Mouse (Mus musculus) urinary bladder, adult 18-20 months (tissue): ENCODE data around the gene Dot1l.

Source experiments
- DNase-seq, 2 experiments: peaks; one replicate each; pipeline ENCODE4 v3.0.0; 2022; ENCODE audit warnings: low spot score in 2 of 2, mixed read lengths in 2 of 2

Dot1l gene

DNA sequence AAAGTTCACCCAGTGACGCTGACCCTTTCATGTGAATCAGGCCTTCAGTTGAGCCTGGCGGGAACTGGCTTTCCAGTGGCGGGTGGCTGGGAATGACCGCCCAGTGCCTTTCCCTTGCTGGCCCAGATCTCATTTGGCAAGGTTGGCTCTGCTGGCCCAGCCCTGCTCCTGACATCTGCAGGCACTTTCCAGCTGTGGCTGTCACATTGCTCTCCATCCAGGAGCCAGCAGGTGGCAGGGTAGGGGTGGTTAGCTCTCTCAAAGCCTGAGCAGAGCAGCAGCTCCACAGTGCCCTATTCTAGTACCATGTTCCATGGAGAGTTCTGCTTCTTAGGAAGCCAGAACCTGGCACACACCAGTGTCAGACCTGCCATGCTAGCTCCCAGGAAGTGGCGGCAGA is 2.7 kb downstream of the Dot1l start:
- peak; percentile 61 to 68 for DNase-seq

DNA sequence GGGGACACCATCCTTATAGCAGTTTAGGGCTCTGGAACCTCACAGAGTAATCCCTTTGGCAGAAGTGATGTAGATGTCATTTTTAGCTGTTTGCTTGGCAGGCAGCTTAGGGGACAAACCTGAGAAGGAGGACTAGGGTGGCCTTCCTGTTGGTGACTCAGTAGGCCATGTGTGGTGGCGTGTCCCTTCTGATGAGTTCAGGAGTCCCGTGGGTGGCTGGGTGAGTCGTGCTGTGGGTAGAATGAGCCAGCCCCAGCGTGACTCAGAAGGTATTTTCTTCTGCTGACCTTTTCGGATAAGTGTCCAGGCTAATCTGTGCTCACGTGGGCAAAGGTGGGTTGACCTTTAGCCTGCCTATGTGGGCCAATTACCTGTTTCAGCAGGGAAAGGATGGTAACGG is 3.6 kb downstream of the Dot1l start:
- DNase-seq, result no peak

DNA sequence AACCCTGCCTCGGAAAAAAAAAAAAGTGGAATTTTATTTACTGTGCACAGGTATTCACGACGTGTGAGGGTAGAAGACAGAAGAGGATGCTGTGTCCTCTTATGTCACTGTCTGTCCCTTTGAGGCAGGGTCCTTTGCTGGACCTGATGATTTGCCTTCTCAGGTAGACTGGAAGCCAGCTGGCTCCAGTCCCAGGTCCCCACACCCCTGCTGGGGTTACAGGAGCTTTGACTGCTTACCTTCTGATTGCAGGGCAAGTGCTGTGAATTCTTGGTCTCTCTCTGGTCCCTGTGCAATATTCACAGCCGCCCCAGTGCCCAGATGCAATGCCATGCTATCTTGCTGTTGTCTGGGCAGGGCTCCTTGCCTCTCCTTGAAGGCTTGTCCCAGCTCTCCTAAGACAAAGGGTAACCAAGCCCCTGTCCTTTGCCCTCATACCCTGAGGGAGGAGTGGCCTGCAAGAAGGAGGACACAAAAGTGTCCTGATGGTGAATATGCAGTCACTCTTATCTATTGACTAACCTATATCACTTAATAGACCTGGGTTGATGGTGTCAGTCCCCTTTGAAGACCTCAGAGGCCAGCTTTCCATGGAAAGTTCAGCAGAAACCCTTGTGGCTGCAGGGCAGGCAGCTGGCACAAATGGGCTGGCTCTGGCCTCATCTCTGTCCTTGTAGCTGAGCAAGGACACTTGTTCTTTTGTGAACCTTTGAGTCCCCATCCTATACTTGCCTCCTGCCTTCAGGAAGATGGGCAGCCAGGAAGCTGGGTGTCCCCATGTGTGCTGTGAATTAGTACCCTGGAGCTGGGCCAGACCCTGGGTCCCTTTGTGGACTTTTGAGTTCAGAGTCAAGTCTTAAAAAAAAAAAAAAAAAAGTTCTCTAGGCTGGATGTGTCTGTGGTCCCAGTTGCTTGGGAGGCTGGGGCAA is 5.9 kb downstream of the Dot1l start:
- DNase-seq, result no peak

DNA sequence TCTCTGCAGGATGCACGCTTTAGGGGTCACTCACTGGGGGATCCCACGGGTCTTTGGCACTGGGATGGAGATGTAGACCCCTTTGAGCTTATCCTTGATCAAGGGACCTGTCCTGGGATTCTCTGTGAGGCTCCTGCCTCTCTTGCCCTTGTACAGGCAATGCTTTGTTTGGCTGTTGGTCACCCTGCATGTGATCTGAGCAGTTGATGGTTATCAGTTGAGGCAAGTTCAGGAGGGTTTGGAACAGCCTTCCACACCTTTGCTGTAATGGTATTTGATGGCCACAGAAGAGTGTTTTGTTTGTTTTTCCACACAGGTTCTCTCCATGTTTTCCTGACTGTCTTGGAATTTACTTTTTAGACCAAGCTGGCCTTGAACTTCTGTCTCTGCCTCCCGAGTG is 6.8 kb downstream of the Dot1l start:
- DNase-seq, result no peak

DNA sequence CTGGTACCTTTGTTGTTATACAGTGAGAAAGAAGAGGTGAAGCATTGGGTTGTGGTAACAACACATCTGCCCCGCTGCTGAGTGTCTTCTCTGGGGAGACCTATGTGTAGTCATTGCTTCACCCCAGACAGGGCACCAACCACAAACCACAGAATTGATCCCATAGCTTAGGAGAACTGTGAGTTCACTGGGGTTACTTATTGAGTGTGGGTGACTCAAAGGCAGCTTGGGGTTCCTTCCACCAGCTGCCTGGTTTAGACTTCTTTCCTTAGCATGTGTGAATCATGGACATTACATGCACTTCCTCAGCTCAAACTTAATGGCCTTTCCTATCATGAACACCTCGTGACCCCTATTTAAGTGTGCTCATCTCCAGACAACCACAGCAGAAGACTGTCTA is 8.5 kb downstream of the Dot1l start:
- DNase-seq, result no peak

DNA sequence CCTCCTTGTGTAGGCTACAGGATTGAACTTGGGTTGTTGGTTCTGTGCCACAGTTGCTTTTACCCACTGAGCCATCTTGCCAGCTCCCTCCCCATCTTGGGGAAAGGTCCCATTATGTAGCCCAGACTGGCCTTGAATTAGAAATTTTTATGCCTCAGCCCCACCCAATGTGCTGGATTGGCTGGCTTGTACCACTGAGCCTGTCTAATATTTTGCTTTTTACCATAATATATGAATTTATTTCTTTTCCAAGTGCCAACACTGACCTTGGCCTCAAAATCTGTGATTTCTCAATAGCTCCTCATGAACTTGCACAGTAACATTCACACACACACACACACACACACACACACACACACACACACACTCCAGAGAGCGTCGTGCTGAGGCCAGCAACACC is 10.7 kb downstream of the Dot1l start:
- no peak for DNase-seq

DNA sequence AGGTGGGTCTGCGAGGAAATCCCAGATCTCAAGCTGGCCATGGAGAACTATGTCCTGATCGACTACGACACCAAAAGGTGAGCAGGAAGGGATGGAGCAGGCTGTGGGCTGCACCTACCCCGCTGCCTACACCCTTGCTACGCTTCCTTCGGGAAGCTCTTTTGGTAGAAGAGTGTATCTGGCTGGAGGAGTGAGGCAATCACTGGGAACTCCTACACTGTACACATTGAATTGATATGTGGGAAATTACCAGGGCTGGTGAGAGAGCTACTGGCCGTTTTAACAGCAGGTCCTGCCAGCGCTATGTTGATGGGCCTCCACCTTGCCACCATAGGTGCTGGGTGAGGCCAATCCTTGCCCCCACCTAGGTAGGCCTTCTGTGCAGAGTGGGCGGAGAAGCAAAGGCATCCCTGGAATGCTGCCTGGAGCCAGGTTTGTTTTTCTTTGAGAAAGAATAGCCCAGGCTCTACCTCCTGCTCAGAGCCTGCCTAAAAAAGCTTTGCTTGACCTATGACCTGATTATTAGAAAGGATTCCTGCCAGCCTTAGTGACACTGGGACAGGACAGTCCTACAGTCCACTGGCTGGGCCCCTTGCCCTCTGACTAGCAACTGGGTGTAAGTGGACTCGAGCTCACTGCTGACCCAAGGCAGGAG is 11.3 kb downstream of the Dot1l start:
- no peak for DNase-seq

DNA sequence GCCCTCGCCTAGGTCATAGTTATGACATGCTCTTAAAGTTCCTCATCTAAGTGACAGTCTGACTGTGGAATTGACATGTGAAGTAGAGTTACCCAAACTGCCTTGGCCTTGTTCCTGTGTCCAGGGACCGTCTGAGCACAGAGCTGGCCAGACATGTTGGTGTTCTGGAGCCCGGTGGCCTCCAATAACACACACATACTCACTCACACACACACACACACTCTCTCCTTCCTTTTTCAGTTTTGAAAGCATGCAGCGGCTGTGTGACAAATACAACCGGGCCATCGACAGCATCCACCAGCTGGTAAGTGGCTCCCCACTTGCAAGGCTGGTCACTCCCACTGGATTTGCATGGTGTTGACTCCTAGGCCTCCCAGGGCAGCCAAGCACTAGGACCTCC is 13.4 kb downstream of the Dot1l start:
- no peak for DNase-seq

DNA sequence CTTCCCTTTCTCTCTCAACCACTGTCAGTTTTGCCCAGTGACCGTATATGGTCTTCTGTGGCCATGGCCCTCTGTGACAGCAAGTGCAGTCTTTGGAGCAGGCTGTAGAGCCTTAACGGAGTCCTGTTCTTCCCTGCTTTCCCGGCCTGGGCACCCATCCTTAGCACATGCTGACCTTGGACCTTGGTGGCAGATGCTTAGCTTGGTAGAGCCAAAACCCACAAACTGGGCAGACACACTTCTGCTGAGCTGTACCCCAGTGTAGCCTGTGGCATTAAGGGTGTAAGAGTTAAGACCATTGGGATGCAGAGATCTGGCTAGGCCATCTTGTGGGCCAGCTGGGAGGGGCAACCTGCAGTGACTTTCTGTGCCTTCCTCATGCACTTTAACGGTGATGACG is 18.8 kb downstream of the Dot1l start:
- DNase-seq, result no peak

DNA sequence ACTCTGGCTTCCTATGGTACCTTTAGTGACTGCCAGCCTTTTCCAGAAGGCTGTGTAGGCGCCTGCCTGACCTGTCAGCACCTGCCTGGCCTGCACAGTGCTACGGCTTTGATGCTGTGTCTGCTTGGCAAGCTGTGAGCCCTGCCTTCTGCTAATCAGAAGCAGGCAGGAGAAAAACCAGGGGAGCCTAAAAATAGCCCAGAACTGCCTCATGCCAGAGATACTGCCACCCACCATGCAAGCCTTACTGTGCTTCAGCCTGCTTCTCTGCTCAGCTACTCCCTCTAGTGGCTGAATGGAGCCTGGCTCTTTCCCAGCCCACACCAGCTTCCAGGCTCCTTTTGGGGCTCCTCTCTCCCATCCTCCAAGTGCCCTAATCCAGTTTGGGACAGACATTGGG is 19.5 kb downstream of the Dot1l start:
- DNase-seq, result peak; percentile 50 to 59

DNA sequence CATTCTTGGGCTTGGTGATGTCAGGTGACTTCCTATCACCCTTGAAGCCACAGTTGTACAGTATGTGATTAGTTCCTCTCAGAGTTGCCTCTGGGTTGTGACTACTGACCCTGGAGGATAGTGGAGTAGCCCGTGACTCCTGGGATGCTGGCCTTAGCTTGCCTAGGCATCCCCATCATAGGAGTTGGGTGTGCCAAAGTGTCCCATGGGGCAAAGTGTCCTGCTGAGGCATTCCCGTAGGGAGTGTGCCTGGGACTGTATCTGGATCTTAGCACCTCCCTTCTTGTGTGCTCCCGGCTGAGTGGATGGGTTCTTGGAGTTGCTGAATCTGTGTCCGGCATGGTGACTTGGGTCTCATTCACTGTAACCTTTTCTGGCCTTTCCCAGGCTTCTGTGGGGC is 20.0 kb downstream of the Dot1l start:
- no peak for DNase-seq

DNA sequence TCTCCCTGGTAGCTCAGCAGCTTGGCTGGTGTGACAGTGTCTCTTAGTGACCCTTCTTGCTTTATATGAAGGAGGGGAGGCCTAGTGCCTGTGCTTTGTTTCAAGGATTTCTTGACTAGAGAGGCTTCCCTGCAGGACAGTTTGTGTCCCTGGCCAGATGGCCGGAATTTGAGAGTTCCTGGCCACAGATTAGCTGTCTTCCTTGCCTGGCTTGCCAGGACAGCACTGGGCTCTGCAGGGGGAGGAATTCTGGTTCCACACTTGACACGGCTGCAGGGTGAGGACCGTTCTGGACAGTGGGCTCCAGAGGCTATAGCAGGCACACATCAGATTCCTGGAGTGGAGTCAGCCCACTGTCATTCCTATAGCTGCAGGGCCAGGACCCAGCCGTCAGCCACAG is 20.7 kb downstream of the Dot1l start:
- no peak for DNase-seq

DNA sequence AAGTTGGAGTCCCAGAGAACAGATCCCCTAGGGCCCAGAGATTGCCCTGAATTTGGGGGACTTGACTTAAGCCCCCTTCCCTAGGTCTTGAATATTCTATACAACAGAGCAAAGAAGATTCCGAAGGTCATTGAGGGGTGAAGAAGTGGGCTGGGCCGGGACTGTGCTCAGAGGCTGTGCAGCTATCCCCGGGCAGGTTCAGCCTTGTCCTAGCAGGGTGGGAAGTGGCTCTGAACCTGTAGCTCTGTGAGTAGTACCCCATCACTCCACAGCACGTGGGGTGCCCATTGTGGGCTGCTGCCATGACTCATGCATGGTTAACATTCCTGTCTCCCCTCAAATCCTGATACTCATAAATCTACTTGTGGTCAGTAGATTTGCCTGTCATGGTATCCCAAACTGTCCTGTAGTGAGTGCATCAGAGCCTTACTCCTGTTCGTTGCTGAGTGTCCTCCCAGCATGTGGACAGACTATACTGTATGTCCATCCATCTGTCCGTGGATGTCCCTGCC is 21.4 kb downstream of the Dot1l start:
- DNase-seq, result peak in 1 of 2 experiments; percentile 39

DNA sequence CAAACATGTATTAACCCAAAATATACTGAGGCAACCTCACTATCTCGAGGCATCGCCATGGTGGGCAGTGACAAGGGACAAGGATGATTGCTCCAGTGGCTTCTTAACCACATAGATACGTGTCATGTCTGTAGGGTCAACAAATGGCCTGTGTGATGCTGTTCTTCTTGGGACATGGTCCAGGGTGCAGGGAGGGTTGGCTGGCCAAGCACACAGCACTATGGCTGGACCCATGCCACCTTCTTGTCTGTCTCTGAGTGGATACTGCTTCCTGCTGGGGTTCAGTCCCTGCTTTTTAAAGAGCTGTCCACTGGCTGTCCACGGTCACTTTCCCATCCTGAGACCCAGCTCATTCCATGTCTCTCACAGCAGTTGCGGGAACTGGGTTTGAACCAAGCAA is 22.1 kb downstream of the Dot1l start:
- no peak for DNase-seq

DNA sequence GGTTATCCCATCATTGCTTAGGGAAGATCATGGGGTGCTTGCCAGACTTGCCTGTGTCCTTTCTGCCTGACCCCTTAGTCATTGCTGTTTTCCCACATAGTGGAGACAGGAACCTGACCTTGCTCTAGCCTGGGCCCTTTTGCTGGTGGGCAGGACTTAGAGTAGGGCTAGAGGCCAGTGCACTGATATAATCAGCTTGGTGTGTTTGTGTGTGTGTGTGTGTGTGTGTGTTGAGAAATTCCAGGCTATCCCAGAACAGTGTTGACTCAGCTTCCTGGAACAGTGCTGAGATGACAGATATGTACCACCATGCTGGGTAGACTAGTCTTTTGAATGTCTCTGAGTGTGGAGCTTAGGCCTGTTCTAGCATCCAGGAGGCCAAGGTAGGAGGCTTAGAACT is 24.6 kb downstream of the Dot1l start:
- DNase-seq, result no peak

DNA sequence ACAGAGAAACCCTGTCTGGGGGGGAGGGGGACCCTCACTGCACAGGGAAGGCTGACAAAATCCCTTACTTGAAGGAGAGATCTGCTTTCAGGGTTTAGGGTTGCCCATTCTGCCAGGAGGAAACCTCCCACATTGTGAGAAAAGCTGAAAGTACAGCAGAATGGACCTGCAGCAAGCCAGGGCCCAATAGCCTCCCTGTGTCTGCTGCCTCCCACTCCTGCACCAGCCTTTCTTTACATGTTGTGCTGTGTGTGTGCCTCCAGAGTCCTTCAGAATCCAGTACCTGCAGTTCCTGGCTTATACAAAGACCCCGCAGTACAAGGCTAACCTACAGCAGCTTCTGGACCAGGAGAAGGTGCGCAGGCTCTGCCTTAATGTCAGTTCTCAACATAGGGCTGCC is 29.3 kb downstream of the Dot1l start:
- no peak for DNase-seq

DNA sequence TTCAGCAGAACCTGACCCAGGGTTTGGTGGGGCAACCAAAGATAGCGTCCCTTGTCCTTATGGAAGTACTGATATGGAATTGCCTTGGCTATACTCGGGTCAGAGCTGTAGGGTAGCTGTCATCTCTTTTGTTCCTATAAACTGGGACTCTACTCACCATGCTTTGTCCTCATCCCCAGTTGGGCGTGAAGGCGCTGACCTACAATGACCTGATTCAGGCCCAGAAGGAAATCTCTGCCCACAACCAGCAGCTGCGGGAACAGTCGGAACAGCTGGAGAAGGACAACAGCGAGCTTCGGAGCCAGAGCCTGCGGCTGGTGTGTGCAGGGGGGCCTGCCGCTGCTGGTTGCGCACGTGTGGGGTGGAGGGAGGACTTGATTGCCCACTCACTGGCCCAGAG is 29.9 kb downstream of the Dot1l start:
- no peak for DNase-seq

DNA sequence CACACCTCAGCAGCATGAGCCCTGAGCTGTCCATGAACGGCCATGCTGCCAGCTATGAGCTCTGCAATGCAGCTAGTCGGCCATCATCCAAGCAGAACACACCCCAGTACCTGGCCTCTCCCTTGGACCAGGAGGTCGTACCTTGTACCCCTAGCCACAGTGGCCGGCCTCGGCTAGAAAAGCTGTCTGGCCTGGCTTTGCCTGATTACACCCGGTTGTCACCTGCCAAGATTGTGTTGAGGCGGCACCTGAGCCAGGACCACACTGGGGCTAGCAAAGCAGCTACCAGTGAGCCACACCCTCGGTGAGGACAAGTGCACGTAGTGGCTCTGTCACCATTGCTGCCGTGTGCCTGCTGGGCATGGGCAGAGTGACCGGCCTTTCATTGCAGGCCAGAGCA is 31.0 kb downstream of the Dot1l start:
- no peak for DNase-seq

DNA sequence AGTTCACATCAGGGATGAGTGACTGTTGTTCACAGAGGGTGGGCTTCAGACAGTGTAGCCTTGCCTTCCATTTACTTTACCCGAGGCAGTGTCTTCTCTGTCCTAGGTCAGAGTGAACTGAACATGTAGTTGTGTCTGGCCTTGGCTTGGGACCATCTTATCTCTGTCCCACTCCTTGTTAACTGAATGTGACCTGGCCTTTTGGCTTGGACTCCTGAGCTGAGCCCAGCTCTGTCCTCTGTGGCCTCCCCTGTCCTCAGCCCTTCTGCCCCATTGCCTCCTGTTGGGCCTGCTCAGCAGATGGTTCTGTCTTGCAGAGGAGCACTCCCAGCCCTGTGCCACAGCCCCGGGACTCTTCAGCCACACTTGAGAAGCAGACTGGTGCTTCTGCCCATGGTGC is 32.5 kb downstream of the Dot1l start:
- no peak for DNase-seq

DNA sequence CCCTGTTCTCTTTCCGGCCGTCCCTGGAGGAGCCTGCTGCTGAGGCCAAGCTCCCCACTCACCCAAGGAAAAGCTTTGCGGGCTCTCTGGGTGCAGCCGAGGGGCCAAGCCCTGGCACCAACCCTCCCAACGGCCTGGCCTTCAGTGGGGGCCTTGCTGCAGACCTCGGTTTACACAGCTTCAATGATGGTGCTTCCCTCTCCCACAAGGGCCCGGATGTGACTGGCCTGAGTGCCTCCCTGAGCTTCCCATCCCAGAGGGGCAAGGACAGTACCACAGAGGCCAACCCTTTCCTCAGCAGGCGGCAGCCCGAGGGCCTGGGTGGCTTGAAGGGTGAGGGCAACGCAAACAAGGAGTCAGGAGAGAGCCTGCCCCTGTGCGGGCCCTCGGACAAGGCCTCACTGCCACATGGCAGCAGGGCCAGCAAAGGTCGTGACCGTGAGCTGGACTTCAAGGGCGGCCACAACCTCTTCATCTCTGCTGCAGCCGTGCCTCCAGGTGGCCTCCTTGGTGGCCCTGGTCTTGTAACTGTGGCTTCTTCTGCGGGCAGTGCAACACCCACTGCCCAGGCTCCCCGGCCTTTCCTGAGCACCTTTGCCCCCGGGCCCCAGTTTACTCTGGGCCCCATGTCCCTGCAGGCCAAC is 35.9 kb downstream of the Dot1l start:
- no peak for DNase-seq

DNA sequence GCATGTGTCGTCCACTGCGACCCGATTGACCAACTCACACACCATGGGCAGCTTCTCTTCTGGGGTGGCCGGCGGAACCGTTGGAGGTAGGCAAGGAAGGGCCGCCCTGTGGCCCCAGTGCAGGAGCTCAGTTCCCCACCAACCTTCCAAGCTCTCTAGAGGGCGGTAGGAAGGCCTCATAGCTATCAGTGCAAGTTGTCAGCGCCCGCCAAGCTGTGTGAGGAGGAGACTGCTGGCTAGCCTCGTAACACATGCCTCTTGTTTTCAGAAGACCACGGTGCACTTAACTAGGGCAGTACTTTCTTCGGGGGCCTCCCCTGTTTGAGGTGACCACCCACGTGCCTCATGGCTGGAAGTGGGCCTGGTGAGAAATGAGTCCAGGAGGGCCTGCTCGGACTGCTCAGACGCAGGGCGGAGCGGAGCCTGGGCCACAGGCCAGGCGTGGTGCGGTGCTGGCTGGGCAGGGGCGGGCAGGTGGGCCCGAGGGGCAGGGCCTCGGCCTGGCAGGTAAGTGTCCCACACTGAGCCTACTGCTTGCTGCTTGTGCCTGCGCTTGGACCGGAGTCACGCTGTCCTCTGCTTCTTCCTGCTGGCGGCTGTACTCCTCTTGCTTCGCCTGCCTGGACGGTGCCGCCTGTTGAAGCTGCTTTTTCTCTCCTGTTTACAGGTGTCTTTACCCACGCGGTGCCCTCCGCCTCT is 36.6 kb downstream of the Dot1l start:
- no peak for DNase-seq
